Mouse (Mus musculus): ENCODE data around the gene Olfr1424.

- no peak for TF ChIP-seq CTCF (IDR thresholded peaks at IDR 0.05; ENCODE audit: low read depth, low read length)
- TF ChIP-seq POLR2A (IDR thresholded peaks at IDR 0.05; ENCODE audit: insufficient read depth, low read length) = no peak
- TF ChIP-seq EP300 (IDR thresholded peaks at IDR 0.05; ENCODE audit: insufficient read depth, low read depth, low read length) = no peak
Observed at GRCm38 (mm10) chr19:12010281-12010771, 52.2 kb downstream of the Olfr1424 start.

Data from ES-Bruce4 (cell line).